Mouse (Mus musculus): ENCODE results near the gene Klhl29. TPM values are rescaled to one million over a fixed set of nuclear protein-coding genes. Genes with fewer than 3 reads are reported as not detected.
A peak's percentile ranks its signal among the peaks of the same experiment; 100 is the strongest.

Gene Klhl29
- polyA plus RNA-seq, 1 experiment from 2014 or later: 2.9 TPM

DNA sequence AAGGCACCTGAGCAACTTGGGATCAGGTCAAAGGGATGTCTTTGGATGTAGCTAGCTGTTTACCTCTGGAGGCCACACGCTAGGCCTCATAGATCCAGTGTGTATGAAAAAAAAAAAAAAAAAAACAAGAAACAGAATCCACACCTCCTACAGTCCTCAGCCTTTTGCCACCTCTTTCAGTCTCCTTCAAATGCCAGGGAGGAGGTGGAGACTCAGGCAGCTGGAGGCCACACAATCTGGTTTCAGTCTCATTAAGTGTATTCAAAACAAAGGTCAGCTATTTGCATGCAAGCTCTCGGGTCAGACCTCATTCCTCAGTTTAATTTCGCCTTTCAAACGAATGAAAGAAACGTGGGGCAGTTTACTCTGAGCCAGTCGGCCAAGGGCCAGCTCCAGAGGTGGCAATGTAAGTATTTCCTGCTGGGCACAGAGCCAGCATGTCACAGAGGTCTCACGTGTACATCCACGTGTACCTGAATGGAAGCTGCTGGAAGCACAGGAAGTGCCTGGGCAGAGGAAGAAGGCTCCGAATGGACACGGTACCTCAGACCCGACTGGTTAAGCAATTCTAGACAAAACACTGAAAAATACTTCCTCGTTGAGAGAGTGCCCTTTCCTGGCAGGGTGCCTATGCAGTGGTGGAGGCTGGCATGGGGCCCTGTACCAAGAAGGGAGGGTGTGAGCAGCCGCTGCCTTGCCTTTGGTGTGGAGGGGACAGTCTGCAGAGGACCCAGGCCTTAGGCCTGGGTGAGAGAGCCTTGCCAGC, 162.0 kb downstream of the Klhl29 start:
- Histone ChIP-seq H3K4me2 (no peak overlapping the region), H3K9ac (replicated peaks) (no peak overlapping the region; the same call in 1 of the 2 replicates), H3K27ac (peak overlapping the region; percentile 47), H3K4me1 (replicated peaks) (peaks cover 54% of the 10 kb centered on the region), H3K4me3 (replicated peaks) (no peak overlapping the region), H3K27me3 (no peaks in the 10 kb centered on the region), H3K36me3 (peaks cover 4% of the 10 kb centered on the region; the same call in 1 of the 2 replicates), H3K9me3 (no peaks in the 10 kb centered on the region)
- WGBS: 24% methylated on average over 13 of the region's 13 CpGs
- 0 out of 2 replicates have a peak, but pooled peaks have one; percentile 39 for ATAC-seq (ENCODE audit: insufficient number of reproducible peaks, insufficient read depth, low FRiP score, low TSS enrichment, low read depth)

DNA sequence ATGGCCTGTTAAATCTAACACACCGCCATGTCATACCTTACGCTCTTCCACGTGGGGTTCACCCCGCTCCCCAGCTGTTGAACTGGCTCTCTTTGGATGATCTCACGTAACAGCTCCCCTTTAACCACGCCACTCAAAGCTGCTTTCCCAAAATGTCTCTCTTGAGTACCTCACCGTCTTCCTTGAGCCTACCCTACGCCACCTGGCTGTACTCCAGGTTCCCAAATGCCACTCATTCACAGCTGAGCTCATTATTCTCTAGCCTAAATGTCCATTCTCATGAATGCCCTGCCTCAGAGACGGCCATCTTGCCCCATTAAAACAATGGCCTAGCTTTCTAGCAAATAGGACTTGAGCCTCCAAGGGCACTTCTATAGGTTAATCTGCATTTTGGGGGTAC, 163.6 kb downstream of the Klhl29 start:
- Histone ChIP-seq H3K4me2 (no peak overlapping the region), H3K4me3 (replicated peaks) (no peak overlapping the region), H3K36me3 (peaks cover 4% of the 10 kb centered on the region; the same call in 1 of the 2 replicates), H3K27ac (no peak overlapping the region), H3K9me3 (no peaks in the 10 kb centered on the region), H3K9ac (replicated peaks) (no peak overlapping the region), H3K27me3 (no peaks in the 10 kb centered on the region), H3K4me1 (replicated peaks) (peaks cover 63% of the 10 kb centered on the region)
- no peak for ATAC-seq (ENCODE audit: insufficient number of reproducible peaks, insufficient read depth, low FRiP score, low TSS enrichment, low read depth)
- WGBS: 93% methylated on average over 9 of the region's 9 CpGs

GRCm38 (mm10) chr12:5210786-5211185, 164.7 kb downstream of the Klhl29 start:
- Histone ChIP-seq H3K4me3 (replicated peaks) (no peak overlapping the region), H3K27ac (no peak overlapping the region), H3K9ac (replicated peaks) (no peak overlapping the region), H3K27me3 (no peaks in the 10 kb centered on the region), H3K4me1 (replicated peaks) (peaks cover 55% of the 10 kb centered on the region), H3K36me3 (peaks cover 4% of the 10 kb centered on the region; the same call in 1 of the 2 replicates), H3K9me3 (no peaks in the 10 kb centered on the region), H3K4me2 (no peak overlapping the region)
- 78% methylated on average over 9 of the region's 9 CpGs for WGBS
- no peak for ATAC-seq (ENCODE audit: insufficient number of reproducible peaks, insufficient read depth, low FRiP score, low TSS enrichment, low read depth)

DNA sequence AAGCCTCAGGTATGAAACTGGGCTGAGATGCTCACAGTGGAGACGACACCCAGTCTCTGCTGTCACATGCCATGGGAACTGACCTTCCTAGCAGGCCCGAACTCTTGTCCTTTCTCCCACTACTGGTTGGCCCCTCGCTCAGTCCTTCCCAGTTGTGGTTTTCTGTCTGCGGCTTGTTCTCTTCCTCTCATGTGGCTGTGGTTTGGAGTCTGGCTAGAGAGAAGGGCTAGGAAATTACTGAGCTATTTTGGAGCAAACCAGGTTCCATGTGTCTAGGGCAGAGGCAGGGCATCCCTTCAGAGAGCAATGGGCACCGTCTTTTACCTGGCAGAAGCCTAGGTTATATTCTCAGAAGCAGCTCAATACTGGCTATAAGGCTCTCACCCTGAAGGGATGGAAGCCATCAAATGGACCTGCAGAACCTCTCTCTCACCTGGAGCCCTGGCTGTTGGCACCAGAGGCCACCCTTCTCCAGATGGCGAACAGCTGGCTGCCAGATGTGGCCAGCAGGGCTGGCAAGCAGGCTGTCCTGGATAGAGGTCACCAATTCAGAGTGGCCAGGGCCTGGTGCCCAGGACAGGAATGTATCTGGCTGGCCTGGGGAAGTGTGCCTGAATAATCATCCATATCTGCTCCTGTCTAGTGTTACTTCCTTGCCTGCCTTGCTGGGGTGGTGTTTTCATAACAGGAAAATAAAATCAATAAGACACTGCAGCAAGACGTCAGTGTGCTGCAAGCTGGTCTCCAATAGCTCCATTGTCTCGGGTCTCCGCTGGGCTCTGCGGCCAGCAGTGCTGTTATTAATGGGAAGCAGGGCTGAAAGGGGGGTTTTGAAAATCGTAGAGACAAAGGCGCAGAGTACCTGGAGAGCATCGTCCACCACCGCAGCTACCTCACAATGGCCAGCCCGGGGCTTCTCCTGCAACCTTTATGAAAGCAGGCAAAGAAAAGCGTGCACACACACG, 167.3 kb downstream of the Klhl29 start:
- ATAC-seq (ENCODE audit: insufficient number of reproducible peaks, insufficient read depth, low FRiP score, low TSS enrichment, low read depth): no peak; the same call in 1 of the 2 replicates
- no peak overlapping the region for H3K4me3 ChIP-seq (replicated peaks)
- 0 out of 2 replicates have a peak overlapping the region, but pooled peaks have one; percentile 5 for H3K4me2 ChIP-seq
- peaks cover 4% of the 10 kb centered on the region; the same call in 1 of the 2 replicates for H3K36me3 ChIP-seq
- no peaks in the 10 kb centered on the region for H3K9me3 ChIP-seq
- peaks cover 56% of the 10 kb centered on the region for H3K4me1 ChIP-seq (replicated peaks)
- H3K9ac ChIP-seq (replicated peaks): no peak overlapping the region
- WGBS: 54% methylated on average over 17 of the region's 17 CpGs
- H3K27ac ChIP-seq: peak overlapping the region; percentile 86
- H3K27me3 ChIP-seq: no peaks in the 10 kb centered on the region

- Histone ChIP-seq H3K27me3 (no peaks in the 10 kb centered on the region), H3K4me1 (replicated peaks) (peaks cover 45% of the 10 kb centered on the region), H3K36me3 (peaks cover 4% of the 10 kb centered on the region; the same call in 1 of the 2 replicates), H3K27ac (no peak overlapping the region), H3K4me3 (replicated peaks) (no peak overlapping the region), H3K9ac (replicated peaks) (no peak overlapping the region), H3K9me3 (no peaks in the 10 kb centered on the region), H3K4me2 (no peak overlapping the region)
- WGBS: 88% methylated on average over 4 of the region's 4 CpGs
- ATAC-seq (ENCODE audit: insufficient number of reproducible peaks, insufficient read depth, low FRiP score, low TSS enrichment, low read depth): no peak
Measured at GRCm38 (mm10) chr12:5207172-5207571, 168.3 kb downstream of the Klhl29 start.

- Histone ChIP-seq H3K27me3 (no peaks in the 10 kb centered on the region), H3K36me3 (no peaks in the 10 kb centered on the region), H3K4me2 (no peak overlapping the region), H3K27ac (no peak overlapping the region), H3K9ac (replicated peaks) (no peak overlapping the region), H3K4me3 (replicated peaks) (no peak overlapping the region), H3K9me3 (no peaks in the 10 kb centered on the region), H3K4me1 (replicated peaks) (peaks cover 29% of the 10 kb centered on the region)
- WGBS: 72% methylated on average over 11 of the region's 11 CpGs
- no peak for ATAC-seq (ENCODE audit: insufficient number of reproducible peaks, insufficient read depth, low FRiP score, low TSS enrichment, low read depth)
Measured at GRCm38 (mm10) chr12:5204071-5204840, 171.2 kb downstream of the Klhl29 start.

DNA sequence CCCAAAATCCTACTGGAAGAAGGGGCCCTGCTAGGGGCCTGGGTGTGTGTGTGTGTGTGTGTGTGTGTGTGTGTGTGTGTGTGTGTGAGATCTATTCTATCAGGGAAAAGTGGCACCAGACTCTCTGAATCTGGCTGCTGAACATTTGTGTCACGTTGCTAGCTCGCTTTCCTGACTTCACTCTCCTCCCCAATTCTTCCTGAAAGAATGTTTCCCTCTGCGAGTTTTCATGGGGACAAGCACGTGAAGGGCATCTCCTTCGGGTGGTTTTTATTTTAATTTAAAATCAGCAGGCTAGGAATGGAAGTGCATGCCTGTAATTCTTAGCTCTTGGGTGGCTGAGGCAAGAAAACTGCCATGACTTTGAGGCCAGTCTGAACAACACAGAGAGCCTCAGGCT, 172.1 kb downstream of the Klhl29 start:
- Histone ChIP-seq H3K9me3 (no peaks in the 10 kb centered on the region), H3K27me3 (no peaks in the 10 kb centered on the region), H3K4me2 (no peak overlapping the region), H3K36me3 (no peaks in the 10 kb centered on the region), H3K4me3 (replicated peaks) (no peak overlapping the region), H3K4me1 (replicated peaks) (peaks cover 20% of the 10 kb centered on the region), H3K27ac (no peak overlapping the region), H3K9ac (replicated peaks) (no peak overlapping the region)
- no peak for ATAC-seq (ENCODE audit: insufficient number of reproducible peaks, insufficient read depth, low FRiP score, low TSS enrichment, low read depth)
- 72% methylated on average over 5 of the region's 5 CpGs for WGBS

DNA sequence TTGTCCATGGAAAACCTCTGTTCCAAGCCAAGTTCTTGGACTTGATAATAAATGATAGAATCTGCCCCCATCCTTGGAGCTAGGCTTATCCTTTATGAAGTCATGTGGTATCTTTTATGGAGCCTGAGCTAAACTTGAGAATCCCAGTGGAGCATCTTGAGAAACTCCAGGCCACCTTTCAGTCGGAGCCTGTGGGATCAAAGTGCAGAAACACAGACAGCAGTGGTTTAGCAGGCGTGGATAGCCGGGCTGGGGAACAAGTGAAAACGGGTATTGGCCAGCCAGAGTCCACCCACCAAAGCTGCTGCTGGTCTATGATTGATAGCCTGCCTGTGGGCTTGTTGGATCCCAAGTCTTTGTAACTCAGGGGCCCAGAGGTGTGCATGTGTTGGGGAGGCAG, 177.2 kb downstream of the Klhl29 start:
- no peaks in the 10 kb centered on the region; the same call in 1 of the 2 replicates for H3K27me3 ChIP-seq
- H3K4me3 ChIP-seq (replicated peaks): no peak overlapping the region
- H3K36me3 ChIP-seq: no peaks in the 10 kb centered on the region
- H3K9me3 ChIP-seq: no peaks in the 10 kb centered on the region
- H3K9ac ChIP-seq (replicated peaks): no peak overlapping the region
- no peak overlapping the region for H3K4me2 ChIP-seq
- WGBS: 15% methylated on average over 4 of the region's 4 CpGs
- no peak overlapping the region for H3K27ac ChIP-seq
- peaks cover 17% of the 10 kb centered on the region for H3K4me1 ChIP-seq (replicated peaks)
- ATAC-seq (ENCODE audit: insufficient number of reproducible peaks, insufficient read depth, low FRiP score, low TSS enrichment, low read depth): no peak

GRCm38 (mm10) chr12:5194176-5194575, 181.3 kb downstream of the Klhl29 start:
- 40% methylated on average over 6 of the region's 6 CpGs for WGBS
- ATAC-seq (ENCODE audit: insufficient number of reproducible peaks, insufficient read depth, low FRiP score, low TSS enrichment, low read depth): no peak
- H3K4me1 ChIP-seq (replicated peaks): peaks cover 50% of the 10 kb centered on the region
- H3K4me2 ChIP-seq: no peak overlapping the region
- H3K27ac ChIP-seq: 0 out of 2 replicates have a peak overlapping the region, but pooled peaks have one; percentile 4
- H3K9ac ChIP-seq (replicated peaks): no peak overlapping the region
- no peaks in the 10 kb centered on the region for H3K9me3 ChIP-seq
- H3K36me3 ChIP-seq: no peaks in the 10 kb centered on the region
- no peak overlapping the region for H3K4me3 ChIP-seq (replicated peaks)
- no peaks in the 10 kb centered on the region; the same call in 1 of the 2 replicates for H3K27me3 ChIP-seq

DNA sequence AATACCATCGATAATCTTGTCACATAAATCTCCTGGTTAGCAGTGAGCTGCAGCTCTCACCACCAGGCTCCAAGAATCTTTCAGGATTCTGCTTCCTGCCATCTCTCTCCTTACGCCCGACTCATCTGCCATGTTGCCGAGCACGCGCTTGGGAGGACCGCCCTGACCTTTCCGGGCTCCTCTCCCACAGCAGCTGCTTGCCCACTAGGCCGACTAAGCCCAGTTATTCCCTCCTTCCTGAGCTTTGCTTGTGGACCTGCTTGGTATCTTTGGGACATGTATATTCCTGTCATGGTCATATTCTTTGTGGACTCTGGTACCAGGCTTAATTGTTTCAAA, 183.1 kb downstream of the Klhl29 start:
- no peak overlapping the region for H3K27ac ChIP-seq
- H3K4me2 ChIP-seq: no peak overlapping the region
- no peak for ATAC-seq (ENCODE audit: insufficient number of reproducible peaks, insufficient read depth, low FRiP score, low TSS enrichment, low read depth)
- no peaks in the 10 kb centered on the region for H3K36me3 ChIP-seq
- peaks cover 67% of the 10 kb centered on the region for H3K4me1 ChIP-seq (replicated peaks)
- 45% methylated on average over 9 of the region's 9 CpGs for WGBS
- no peaks in the 10 kb centered on the region for H3K9me3 ChIP-seq
- no peaks in the 10 kb centered on the region for H3K27me3 ChIP-seq
- H3K4me3 ChIP-seq (replicated peaks): no peak overlapping the region
- no peak overlapping the region for H3K9ac ChIP-seq (replicated peaks)

Measured in limb, embryonic 12.5 days (tissue).